Mouse (Mus musculus): ENCODE data around the gene Sgsh.

DNA sequence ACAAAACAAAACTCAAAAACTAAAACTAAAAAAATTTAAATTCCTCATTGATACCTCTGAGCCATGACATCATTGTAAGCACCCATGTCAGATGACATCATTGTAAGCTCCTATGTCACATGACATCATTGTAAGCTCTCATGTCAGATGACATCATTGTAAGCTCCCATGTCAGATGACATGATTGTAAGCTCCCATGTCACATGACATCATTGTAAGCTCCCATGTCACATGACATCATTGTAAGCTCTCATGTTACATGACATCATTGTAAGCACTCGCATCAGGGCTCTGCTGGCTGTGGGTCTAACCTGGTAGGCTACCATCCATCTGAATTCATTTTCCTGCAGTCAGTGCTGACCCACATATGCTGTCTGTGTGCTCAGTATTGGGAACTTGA, 23.2 kb upstream of the Sgsh start:
- TF ChIP-seq POLR2A (IDR thresholded peaks at IDR 0.05; ENCODE audit: low read depth, low read length) (no peak), CTCF (IDR thresholded peaks at IDR 0.05; ENCODE audit: extremely low read depth, insufficient read depth, insufficient read length, insufficient replicate concordance) (no peak)

Data from spleen, adult 2 months (tissue).